Mouse (Mus musculus) mesoderm, embryonic 11.5 days (tissue): ENCODE results near the gene Mbip.

ENCODE experiments used
- DNase-seq: peaks from one replicate; pipeline ENCODE4 v3.0.0-alpha.2; 2012; ENCODE audit warnings: low read depth, low spot score

Gene Mbip

DNA sequence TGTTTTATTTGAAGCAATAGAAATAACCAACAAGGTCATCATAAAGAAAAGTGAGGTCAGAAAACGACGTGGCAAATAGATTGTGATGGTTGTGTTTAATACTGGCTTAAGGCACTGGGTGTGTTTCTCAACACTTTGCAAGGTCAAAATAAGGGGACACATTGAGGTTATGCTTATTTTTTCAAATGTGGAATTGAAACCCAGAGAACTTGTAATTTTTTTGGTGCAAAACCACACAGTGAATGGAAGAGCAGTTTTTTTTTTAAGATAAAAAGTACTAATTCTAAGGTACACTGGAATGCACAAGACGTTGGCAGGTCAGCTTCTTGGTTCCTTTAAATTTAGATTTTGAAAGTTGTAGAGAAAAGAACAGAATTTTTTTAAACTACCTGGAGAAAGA is 50.5 kb downstream of the Mbip start:
- DNase-seq: no peak

DNA sequence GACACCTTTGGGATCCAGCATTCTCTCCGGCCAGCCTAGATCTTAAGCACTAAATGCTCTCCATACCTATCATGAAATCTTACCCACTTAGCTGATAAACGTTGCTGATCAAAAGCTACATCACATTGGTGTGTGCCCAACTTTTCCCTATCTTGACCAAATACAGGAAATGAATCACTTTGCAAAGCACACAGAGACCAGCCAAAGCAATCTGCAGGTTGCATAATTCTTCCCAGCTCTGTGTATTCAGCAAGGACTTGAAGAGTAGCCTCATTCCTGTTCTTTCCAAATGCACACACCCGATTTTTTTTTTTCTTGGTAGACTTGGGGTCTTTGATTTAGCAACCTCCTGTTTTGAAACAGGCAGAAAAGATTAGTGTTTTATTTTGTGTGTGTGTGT is 57.1 kb downstream of the Mbip start:
- DNase-seq: no peak

DNA sequence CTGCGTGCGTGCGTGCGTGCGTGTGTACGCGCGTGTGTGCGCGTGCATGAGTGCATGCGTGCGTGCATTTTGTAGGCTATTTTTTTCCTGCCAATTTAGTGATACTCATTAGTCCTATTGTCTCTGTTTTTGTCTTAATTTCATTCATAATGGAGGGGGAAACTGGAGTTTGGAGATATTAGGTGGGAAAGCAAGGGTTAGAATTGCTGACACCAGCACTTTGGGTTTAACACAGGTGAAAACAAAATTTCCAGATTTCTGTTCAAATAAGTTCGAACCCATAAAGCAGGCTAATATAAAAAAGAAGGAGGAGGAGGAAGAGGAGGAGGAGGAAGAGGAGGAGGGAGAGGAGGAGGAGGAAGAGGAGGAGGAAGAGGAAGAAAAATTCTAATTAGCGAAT is 58.9 kb downstream of the Mbip start:
- no peak for DNase-seq

DNA sequence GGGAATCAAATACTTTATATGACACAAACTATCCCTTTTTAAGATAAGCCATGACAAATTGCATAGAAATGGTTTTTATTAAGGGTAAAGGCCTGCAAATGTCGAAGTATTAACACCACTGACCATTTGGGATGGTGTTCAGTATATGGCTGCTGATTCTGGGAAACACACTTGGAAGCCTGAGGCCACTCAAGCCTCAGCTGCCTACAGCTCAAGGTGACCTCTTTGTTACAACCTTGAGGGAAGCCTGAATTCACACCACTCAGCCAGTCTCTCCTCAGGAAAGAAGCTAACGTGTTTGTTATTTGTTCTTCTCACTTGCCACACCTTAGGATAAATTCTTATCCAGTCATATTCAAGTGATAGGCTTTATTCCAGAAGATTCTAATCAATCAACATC is 61.5 kb downstream of the Mbip start:
- DNase-seq: no peak

DNA sequence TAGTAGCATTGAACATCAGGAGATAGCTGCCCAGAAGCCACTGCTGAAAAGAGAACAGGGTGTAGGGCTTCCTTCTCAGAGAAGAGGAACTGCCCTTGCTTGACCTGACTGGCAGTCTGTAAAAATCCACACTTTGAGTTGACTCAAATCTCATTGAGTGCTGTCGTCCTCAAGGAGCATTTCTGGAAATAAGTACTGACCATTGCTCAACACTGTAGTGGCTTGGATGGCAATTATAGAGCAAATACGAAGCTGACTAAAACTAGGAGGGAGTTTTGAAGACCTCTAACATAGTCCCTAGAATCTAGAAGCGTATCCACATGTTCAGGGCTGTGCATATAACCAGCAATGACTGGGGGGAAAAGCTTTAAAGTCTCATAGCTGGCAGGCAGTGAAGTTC is 64.0 kb downstream of the Mbip start:
- DNase-seq: no peak
